Mouse (Mus musculus): ENCODE data around the gene Vps18. TPM values are rescaled to one million over a fixed set of nuclear protein-coding genes. Genes with fewer than 3 reads are reported as not detected.

Vps18 gene
- polyA plus RNA-seq, 1 experiment from 2014 or later = 6.6 TPM

GRCm38 (mm10) chr2:119302876-119303275 is 14.3 kb downstream of the Vps18 start:
- no peak for DNase-seq
- Histone ChIP-seq H3K36me3 (peaks cover 12% of the 10 kb centered on the region), H3K4me1 (replicated peaks) (peaks cover 79% of the 10 kb centered on the region), H3K4me3 (replicated peaks) (no peak overlapping the region), H3K27me3 (no peaks in the 10 kb centered on the region), H3K27ac (peak overlapping the region; percentile 23; the same call in 1 of the 2 replicates), H3K9me3 (replicated peaks) (no peaks in the 10 kb centered on the region), H3K4me2 (no peak overlapping the region), H3K9ac (no peak overlapping the region)
- WGBS (ENCODE audit: insufficient replicate concordance) = 57% methylated on average over 6 of the region's 6 CpGs
- ATAC-seq (ENCODE audit: low read depth) = no peak

- 20% methylated on average over 3 of the region's 3 CpGs for WGBS (ENCODE audit: insufficient replicate concordance)
- H3K9ac ChIP-seq = no peak overlapping the region
- no peaks in the 10 kb centered on the region for H3K36me3 ChIP-seq
- peak; percentile 62 for ATAC-seq (ENCODE audit: low read depth)
- DNase-seq = no peak
- no peak overlapping the region for H3K4me3 ChIP-seq (replicated peaks)
- H3K4me2 ChIP-seq = no peak overlapping the region
- peak overlapping the region; percentile 83 for H3K27ac ChIP-seq
- no peaks in the 10 kb centered on the region for H3K27me3 ChIP-seq
- no peaks in the 10 kb centered on the region for H3K9me3 ChIP-seq (replicated peaks)
- H3K4me1 ChIP-seq (replicated peaks) = peaks cover 70% of the 10 kb centered on the region
Measured at GRCm38 (mm10) chr2:119304391-119304790, 15.9 kb downstream of the Vps18 start.

GRCm38 (mm10) chr2:119304798-119305208 is 16.3 kb downstream of the Vps18 start:
- DNase-seq (no peak), ATAC-seq (ENCODE audit: low read depth) (peak; percentile 42)
- Histone ChIP-seq H3K9ac (peak overlapping the region; percentile 4; the same call in 1 of the 2 replicates), H3K4me1 (replicated peaks) (peaks cover 65% of the 10 kb centered on the region), H3K36me3 (no peaks in the 10 kb centered on the region), H3K4me2 (peak overlapping the region; percentile 32; the same call in 1 of the 2 replicates), H3K4me3 (replicated peaks) (no peak overlapping the region), H3K27me3 (no peaks in the 10 kb centered on the region), H3K9me3 (replicated peaks) (no peaks in the 10 kb centered on the region), H3K27ac (peak overlapping the region; percentile 83)
- 40% methylated on average over 3 of the region's 3 CpGs for WGBS (ENCODE audit: insufficient replicate concordance)

DNA sequence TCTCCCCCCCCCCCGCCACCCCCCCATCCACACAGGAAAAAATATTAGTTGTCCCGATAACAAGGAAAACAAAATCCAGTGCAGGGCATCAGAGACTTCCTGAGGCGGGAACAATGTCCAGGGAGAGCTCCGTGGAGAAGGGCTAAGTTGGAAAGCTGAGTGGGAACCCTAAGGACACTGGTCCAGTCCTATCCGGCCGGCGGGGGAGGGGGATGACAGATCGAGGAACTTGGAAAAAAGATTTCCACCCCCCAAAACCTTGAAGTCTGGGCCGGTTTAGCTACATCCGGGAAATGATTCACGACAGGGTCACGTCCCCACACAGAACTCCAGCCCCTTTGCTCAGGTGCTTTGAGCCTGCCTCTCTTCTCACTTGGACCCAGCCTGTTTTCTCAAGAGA is 23.0 kb downstream of the Vps18 start:
- H3K4me2 ChIP-seq = no peak overlapping the region
- no peaks in the 10 kb centered on the region for H3K9me3 ChIP-seq (replicated peaks)
- DNase-seq (no peak), ATAC-seq (ENCODE audit: low read depth) (no peak)
- H3K4me3 ChIP-seq (replicated peaks) = no peak overlapping the region
- H3K9ac ChIP-seq = no peak overlapping the region
- WGBS (ENCODE audit: insufficient replicate concordance) = 47% methylated on average over 12 of the region's 12 CpGs
- H3K4me1 ChIP-seq (replicated peaks) = 0 out of 2 replicates have a peak, but pooled peaks cover 4% of the 10 kb centered on the region
- no peak overlapping the region; the same call in 1 of the 2 replicates for H3K27ac ChIP-seq
- no peaks in the 10 kb centered on the region; the same call in 1 of the 2 replicates for H3K27me3 ChIP-seq
- no peaks in the 10 kb centered on the region for H3K36me3 ChIP-seq

DNA sequence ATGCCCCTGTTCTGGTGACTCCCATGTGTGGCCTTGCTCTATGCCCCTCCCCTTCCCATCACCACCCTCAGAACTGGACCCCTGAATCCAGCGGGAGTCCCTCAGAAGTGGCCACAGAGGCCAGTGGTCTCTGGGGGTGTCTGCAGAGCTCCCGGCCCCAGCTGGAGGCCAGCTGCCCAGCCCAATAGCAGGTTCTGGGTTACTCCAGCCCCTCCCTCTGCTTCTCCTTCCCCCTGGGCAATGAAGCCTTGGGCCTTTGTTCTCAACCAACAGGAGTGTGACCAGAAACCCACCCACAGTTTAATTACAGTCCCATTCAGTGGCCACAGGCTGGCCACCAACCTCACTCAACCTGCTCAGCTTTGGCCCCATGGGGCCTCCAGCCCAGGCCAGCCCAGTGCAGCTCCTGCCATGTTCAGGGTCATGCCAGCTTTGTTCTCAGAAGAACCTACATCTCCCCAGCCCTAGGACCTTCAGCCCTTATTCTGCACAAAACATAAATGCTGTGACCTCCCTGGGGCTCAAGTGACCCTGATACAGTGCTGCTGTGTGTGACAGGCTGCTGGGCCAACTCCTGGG is 23.9 kb downstream of the Vps18 start:
- H3K4me2 ChIP-seq = no peak overlapping the region
- ATAC-seq (ENCODE audit: low read depth) = no peak
- no peak overlapping the region for H3K4me3 ChIP-seq (replicated peaks)
- H3K27ac ChIP-seq = no peak overlapping the region; the same call in 1 of the 2 replicates
- 0 out of 2 replicates have a peak, but pooled peaks cover 4% of the 10 kb centered on the region for H3K4me1 ChIP-seq (replicated peaks)
- H3K36me3 ChIP-seq = no peaks in the 10 kb centered on the region
- WGBS (ENCODE audit: insufficient replicate concordance) = 56% methylated on average over 2 of the region's 2 CpGs
- H3K27me3 ChIP-seq = no peaks in the 10 kb centered on the region; the same call in 1 of the 2 replicates
- no peak for DNase-seq
- H3K9ac ChIP-seq = no peak overlapping the region
- H3K9me3 ChIP-seq (replicated peaks) = no peaks in the 10 kb centered on the region

GRCm38 (mm10) chr2:119313780-119314479 is 25.4 kb downstream of the Vps18 start:
- H3K4me1 ChIP-seq (replicated peaks) = peaks cover 12% of the 10 kb centered on the region
- no peak overlapping the region for H3K4me2 ChIP-seq
- no peak overlapping the region for H3K9ac ChIP-seq
- no peak overlapping the region for H3K27ac ChIP-seq
- DNase-seq (no peak), ATAC-seq (ENCODE audit: low read depth) (no peak)
- no peaks in the 10 kb centered on the region for H3K36me3 ChIP-seq
- no peak overlapping the region for H3K4me3 ChIP-seq (replicated peaks)
- H3K27me3 ChIP-seq = no peaks in the 10 kb centered on the region; the same call in 1 of the 2 replicates
- 44% methylated on average over 10 of the region's 10 CpGs for WGBS (ENCODE audit: insufficient replicate concordance)
- no peaks in the 10 kb centered on the region for H3K9me3 ChIP-seq (replicated peaks)

GRCm38 (mm10) chr2:119314742-119315310 is 26.3 kb downstream of the Vps18 start:
- 0 out of 2 replicates have a peak, but pooled peaks have one; percentile 4 for ATAC-seq (ENCODE audit: low read depth)
- H3K4me3 ChIP-seq (replicated peaks) = no peak overlapping the region
- H3K4me1 ChIP-seq (replicated peaks) = peaks cover 16% of the 10 kb centered on the region
- no peaks in the 10 kb centered on the region for H3K36me3 ChIP-seq
- no peaks in the 10 kb centered on the region; the same call in 1 of the 2 replicates for H3K27me3 ChIP-seq
- H3K9me3 ChIP-seq (replicated peaks) = no peaks in the 10 kb centered on the region
- WGBS (ENCODE audit: insufficient replicate concordance) = 64% methylated on average over 12 of the region's 12 CpGs
- DNase-seq = no peak
- H3K9ac ChIP-seq = no peak overlapping the region
- H3K27ac ChIP-seq = no peak overlapping the region
- H3K4me2 ChIP-seq = no peak overlapping the region

DNA sequence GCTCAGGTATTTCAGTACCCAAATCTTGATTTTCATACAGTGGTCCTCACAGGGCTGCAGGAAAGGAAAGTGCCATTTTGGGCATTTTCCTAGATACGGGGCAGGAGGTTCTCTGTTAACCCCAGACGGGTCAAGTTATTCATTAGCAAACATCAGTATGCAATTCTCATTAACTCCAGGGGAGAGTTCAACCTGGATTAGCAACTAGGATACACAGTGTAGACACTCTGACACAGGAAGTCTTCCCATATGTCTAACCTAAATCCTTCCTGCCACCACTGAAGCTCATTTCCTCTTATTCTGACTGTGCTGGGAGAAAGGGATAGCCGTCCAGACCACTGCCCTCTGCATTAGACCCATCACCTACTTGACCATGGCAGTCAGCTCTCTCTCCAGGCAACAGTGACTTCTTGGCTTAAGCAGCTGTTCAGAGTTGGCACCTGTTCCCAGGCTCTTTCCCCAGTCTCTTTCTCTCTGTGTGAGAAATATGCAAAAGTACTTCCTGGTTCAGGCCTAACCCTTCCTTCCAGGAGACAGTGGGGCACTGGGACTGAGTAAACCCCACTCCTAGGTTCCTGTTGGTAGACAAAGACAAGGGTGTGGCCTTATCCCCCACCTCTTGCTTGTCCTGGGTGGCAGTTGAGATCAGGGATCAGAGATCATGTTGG is 29.6 kb downstream of the Vps18 start:
- 66% methylated on average over 3 of the region's 3 CpGs for WGBS (ENCODE audit: insufficient replicate concordance)
- Histone ChIP-seq H3K9ac (no peak overlapping the region), H3K36me3 (no peaks in the 10 kb centered on the region), H3K27ac (0 out of 2 replicates have a peak overlapping the region, but pooled peaks have one; percentile 6), H3K4me2 (no peak overlapping the region), H3K9me3 (replicated peaks) (no peaks in the 10 kb centered on the region), H3K4me1 (replicated peaks) (peaks cover 45% of the 10 kb centered on the region), H3K27me3 (peaks cover 32% of the 10 kb centered on the region), H3K4me3 (replicated peaks) (no peak overlapping the region)
- DNase-seq = no peak
- ATAC-seq (ENCODE audit: low read depth) = no peak

DNA sequence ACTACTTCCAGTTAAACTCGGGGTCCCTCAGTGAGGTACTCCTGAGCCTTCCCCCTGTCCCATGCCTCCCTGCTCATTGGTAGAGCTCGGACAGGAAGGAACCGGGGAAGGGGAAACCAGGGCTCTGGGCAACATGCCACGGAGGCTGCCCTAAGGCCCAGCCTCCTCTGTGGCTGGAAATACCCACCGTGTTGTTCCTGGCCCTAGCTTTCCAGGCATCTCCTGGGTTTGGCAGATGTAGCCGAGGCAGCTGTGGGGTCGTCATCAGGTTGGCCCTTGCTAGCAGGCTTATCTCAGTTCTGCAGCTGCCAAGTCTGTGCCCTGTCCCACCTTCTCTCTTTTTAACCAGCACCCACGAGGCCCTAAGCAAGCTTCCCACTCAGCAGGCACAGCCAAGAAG is 32.0 kb downstream of the Vps18 start:
- DNase-seq (no peak), ATAC-seq (ENCODE audit: low read depth) (peak; percentile 75)
- H3K27me3 ChIP-seq = peaks cover 56% of the 10 kb centered on the region
- WGBS (ENCODE audit: insufficient replicate concordance) = 32% methylated on average over 8 of the region's 8 CpGs
- peak overlapping the region; percentile 80 for H3K4me2 ChIP-seq
- peak overlapping the region; percentile 70 for H3K9ac ChIP-seq
- peaks cover 67% of the 10 kb centered on the region for H3K4me1 ChIP-seq (replicated peaks)
- H3K4me3 ChIP-seq (replicated peaks) = no peak overlapping the region
- no peaks in the 10 kb centered on the region for H3K9me3 ChIP-seq (replicated peaks)
- peak overlapping the region; percentile 60 for H3K27ac ChIP-seq
- no peaks in the 10 kb centered on the region for H3K36me3 ChIP-seq

GRCm38 (mm10) chr2:119321771-119322586 is 33.4 kb downstream of the Vps18 start:
- DNase-seq (no peak), ATAC-seq (ENCODE audit: low read depth) (no peak)
- no peaks in the 10 kb centered on the region for H3K9me3 ChIP-seq (replicated peaks)
- H3K4me1 ChIP-seq (replicated peaks) = peaks cover 81% of the 10 kb centered on the region
- peak overlapping the region; percentile 70 for H3K9ac ChIP-seq
- H3K4me2 ChIP-seq = peak overlapping the region; percentile 80
- peak overlapping the region; percentile 69 for H3K27ac ChIP-seq
- WGBS (ENCODE audit: insufficient replicate concordance) = 4% methylated on average over 48 of the region's 48 CpGs
- H3K4me3 ChIP-seq (replicated peaks) = peak overlapping the region; percentile 51
- no peaks in the 10 kb centered on the region for H3K36me3 ChIP-seq
- H3K27me3 ChIP-seq = peaks cover 70% of the 10 kb centered on the region
